Mouse (Mus musculus): ENCODE measurements around the gene Ubxn10.

Ubxn10 gene

DNA sequence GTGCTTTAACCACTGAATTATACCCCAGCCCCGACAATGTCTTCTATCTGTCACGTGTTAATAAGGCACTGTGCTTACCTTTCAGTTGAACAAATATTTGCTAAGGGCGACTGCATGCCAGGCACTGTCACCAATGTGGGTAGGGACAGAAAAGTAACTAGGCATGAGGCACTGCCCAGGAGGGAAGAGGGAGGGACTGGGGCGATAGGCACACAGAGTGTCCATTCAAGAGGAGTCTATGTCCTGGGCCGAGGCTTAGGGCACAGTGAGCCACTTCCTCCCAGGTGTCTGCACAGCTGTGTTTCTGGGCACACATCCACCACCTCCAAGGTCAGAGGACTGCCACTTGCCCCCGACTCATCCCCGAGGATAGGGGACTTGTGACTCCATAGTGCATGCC, at the start of gene Ubxn10:
TSS of gene Ubxn10 (minus strand) at position 137 of the 400 bp plus-strand sequence.
- peak; percentile 49 for DNase-seq (ENCODE audit: low spot score)

DNA sequence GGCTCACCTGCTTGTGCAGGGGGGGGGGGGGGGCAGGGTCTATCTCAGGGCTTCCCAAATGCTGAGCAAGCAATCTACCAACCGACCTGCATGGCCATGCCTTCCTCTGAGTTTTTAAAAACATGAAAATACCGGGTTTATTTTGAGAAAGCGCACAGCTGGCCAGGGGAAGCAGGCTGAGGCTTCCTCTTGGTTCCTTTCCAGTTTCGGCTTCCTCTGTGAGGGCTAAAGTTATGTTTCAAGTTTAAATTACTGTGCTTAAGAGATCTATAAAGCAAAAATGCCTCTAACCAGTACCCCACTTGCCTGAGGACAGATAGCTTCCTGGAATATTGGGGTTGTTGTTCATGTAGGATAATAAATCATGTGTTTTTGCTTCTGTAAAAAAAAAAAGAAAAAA, 49.2 kb upstream of the Ubxn10 start:
- no peak for DNase-seq (ENCODE audit: low spot score)

DNA sequence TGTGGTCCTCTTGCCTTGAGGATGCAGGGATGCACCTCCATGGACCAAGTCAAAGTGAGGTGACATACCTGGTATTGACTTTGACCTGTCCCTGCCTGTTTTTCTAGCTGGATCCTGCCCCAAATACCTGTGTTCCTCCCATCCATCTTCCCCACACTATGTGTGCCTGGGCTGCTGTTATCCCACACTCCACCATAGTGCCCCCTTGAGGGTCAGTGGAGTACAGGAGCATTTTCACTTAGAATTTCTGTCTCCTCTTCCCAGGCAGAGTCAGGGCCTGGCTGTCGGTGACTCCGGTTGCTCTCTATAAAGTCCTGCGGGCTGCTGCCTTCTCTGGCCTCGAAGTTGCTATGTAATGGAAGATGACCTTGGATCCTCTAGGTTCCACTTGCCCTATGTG, 48.8 kb upstream of the Ubxn10 start:
- no peak for DNase-seq (ENCODE audit: low spot score)

DNA sequence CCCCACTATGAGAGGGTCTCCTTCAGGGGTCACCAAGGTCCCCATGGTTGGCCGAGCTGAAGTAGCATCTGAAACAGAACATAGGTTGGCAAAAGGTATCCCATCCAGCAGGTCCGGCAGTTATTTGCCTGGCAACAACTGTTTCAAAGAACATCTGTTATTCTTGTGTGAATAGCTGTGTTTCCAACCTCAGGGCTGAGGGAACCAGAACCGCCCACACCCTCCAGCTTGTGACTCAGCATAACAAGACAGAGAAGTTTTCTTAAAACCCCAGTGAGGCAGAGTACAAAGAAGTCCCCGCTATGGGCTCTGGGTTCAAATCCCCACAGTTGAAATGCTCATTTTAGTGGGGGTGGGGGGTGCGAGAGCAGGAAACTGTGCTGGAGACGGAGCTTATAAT, 45.1 kb upstream of the Ubxn10 start:
- DNase-seq (ENCODE audit: low spot score): no peak

DNA sequence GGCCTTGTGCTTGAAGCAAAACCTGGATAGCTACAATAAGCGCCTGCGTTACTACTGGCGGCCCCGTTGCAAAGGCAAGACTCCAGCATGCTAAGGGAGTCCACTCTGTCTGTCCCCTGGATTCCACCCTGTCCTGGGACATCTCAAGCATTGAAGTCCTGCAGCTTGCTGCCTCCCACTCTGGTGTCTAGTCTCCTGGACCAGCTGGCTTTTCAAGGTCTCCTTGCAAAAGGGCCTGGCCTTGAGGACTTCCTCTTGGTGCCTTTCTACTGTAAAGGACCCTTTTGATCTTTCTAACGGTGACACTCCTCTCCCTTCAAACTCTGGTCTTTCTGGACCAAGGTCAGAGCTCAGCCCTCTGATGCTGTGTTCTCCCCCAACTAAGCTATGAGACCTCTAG, 43.3 kb upstream of the Ubxn10 start:
- DNase-seq (ENCODE audit: low spot score): no peak

DNA sequence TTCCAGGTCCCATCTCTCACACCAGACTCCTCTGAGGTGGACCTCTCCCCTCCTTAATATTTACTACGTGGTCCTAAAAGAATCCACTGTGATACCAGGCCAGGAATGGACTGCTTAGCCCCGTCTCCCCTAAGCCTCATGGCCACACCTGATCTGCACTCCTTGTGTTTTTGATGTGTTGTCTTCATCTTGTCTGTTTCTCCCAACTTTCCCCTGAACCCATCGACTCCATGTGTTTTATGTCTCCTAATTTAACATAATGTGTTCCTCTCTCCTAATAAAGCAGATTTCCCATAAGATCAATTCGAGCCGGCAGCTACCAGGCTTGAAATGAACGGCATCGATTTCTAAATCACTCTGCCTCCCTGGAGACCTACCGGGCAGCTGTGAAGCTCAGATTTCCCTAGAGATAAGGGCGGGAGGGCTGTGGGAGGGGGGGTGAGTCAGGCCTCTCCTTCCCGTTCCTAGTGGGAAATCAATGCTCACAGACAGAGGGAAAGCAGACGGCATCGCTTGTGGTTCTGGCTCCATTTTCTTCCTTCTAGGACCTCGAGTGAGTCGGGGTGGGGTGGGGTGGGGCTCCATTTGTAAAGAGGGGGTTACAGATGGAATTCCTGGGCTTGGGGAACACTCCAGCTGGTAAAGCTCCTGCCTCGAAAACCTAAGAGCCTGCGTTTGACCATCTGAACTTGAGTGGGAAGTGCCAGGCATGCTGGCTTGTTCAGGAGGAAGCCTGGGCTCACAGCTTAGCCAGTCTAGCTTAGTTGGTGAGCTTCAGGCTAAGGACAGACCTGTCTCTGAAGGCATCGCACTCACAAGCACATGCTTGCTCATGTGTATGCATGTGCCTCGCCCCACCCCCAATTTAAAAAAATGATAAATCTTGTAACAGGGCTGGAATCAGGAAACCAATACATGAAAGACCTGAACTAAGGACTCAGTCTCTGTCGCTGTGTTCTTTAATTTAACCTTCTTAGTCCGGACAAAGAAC, 40.7 kb upstream of the Ubxn10 start:
- no peak for DNase-seq (ENCODE audit: low spot score)

DNA sequence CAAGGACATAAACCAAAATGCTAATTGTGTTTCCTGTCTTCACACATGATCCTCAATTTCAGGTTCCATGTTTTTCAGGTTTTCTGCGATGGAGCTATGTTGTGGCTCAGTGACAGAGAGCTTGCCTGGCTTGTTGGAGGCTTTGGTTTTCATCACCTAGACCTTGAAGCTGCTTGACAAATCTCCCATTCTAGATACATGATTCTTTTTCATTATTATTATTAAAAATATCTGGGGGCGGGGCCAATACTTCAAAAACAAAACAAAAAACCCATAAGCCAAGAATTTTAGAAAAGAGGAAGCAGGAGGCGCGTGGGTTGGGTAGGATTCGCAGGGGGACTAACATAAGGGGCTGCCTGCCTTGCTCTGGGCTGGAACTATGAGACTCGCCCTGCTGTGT, 38.5 kb upstream of the Ubxn10 start, which contains the start of gene Pla2g2d:
TSS of gene Pla2g2d (plus strand) at position 301 of the 400 bp plus-strand sequence.
- no peak for DNase-seq (ENCODE audit: low spot score)

DNA sequence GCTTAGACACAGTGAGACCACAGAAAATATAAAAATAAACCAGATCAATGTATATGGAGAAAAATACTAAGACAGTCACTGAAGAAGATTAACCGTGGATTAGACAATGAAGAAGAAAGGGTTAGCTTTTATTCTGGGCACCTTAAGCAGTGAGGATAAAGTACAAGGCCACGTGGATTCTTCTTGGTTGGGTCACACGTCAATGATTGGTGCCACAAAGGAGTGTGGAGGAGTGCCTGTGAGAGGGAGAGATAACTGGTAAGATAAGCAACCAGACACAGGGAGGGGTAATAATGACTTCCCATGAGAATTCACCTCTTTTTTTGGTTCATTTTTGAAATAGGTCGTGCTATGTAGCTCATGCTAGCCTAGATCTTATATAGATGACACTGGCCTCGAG, 35.4 kb upstream of the Ubxn10 start:
- no peak for DNase-seq (ENCODE audit: low spot score)

DNA sequence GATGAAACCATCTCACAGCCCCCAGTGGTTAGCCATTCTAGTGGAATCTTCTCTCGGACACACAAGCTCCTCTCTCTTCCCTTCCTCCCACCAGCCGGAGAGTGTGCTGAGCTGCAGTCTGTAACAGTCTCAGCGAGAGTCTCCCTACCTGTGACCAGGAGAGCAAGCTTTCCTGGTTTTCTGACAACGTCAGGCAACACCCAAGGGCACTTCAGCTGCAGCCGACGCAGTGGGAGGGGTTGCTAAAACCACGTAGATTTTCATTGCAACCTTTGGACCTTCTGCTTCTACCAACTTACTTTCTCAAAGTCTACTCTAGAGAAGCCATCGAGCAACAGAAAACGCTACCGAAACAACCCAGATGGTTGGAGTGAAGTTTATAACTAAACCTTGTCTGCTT, 35.0 kb upstream of the Ubxn10 start:
- DNase-seq (ENCODE audit: low spot score): no peak

DNA sequence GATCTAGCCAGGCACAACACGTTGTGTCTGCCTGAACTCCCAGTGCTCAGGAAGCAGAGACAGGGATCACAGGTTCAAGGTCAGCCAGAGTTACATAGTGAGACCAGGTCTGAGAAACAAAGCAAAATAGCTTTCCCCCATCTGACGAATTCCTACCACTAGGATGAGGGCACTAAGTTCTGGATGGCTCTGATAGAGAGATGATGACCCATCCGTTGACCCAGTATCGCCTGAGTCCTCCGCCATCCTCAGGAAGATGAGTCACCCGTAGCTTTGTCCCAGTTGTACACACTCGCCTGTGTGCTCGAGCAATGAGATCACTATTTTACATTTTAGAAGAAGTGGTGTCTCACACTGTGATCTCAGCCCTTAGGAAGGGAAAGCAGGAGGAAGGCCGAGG, 25.3 kb upstream of the Ubxn10 start:
- DNase-seq (ENCODE audit: low spot score): no peak

DNA sequence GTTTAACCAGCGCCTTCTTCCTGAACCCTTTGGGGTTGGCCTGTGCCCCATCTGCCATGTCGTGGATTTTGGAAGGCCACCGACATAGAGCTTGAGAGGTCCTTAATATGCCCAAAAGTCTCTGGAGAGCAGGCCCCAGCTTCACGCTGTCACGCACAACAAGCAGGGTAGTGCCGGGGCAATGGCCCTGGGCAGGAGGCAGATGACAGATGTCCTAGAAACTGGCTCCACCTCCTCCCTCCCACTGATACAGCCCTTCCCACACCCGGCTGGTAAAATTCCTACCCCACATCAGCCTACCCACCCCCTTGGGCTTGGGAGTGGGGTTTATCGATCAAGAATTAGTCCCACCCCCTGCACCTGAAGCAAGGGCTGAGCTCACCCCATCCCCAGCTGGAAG, 20.4 kb upstream of the Ubxn10 start, which contains the start of gene Pla2g2f:
TSS of gene Pla2g2f (minus strand) at position 211 of the 400 bp plus-strand sequence.
- no peak for DNase-seq (ENCODE audit: low spot score)

DNA sequence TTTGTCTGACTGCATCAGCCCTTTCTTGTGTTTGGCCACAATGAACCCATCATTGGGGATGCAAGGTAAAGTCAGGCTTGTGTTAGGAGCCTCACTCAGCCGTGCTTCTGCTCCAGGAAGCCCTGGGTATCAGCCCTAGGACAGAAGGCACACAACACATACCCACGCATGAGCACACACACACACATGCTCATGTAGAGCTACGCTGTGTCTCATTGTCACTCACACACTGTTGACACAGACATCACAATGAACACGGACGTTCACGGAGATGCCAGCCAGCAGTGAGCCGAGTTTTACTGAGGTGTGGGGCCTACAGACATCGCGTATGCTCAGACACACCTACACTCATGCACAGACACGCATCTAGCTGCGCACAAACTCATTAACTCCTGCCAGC, 19.0 kb upstream of the Ubxn10 start:
- DNase-seq (ENCODE audit: low spot score): no peak

DNA sequence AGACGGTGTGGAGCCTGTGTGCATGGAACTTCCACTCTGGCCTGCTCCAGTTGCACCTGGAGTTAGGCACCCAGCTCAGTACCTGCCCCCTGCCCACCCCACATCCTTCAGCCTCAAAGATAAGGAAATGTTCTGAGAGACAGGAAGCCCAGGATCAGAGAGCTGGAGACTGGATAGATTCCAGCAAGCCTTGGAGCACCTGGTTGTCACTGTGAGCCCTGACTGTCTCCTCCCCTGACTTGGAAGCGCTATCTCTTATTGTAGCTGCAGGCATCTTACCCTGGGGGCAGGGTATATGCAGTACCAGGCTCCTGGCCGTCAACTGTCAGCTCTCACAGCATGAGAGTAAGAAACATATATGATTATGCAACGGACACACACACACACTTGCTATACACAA, 18.5 kb upstream of the Ubxn10 start:
- DNase-seq (ENCODE audit: low spot score): no peak

DNA sequence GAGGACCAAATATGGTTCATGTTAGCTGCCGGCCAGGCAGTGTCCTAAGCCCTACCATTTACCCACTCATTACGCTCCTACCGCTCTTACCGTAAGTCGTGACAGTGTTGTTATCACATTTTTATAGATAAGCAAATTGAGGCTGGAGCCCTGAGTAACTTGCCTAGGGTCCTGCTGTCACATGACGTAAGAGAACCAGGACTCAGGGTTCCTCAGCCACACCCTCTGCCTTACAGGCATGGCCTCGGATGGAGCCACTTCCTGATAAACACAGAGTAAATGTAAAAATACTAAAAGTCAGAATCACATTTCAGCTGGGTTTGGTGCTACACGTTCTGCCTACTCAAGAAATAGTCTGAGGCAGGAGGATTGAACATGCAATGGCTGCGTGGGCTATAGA, 17.5 kb upstream of the Ubxn10 start:
- no peak for DNase-seq (ENCODE audit: low spot score)

DNA sequence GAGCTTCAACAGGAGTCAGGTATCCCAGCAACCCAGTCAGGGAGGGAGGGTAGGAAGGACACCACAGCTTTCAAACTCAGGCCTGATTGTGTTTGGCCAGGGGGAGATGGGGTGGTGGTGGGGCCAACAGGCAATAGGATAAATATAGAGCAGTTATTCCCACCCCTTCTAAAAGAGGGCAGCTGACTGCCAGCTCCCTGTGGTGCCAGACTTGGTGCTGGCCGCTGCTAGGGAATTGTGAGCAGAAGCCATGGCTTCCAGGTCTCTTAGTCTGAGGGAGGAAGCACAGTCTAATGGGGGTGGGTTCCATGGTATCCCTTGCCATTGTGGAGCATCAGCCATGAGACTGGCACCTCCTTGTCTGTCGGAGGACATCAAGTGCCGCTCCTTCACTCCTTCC, 16.6 kb upstream of the Ubxn10 start:
- no peak for DNase-seq (ENCODE audit: low spot score)

DNA sequence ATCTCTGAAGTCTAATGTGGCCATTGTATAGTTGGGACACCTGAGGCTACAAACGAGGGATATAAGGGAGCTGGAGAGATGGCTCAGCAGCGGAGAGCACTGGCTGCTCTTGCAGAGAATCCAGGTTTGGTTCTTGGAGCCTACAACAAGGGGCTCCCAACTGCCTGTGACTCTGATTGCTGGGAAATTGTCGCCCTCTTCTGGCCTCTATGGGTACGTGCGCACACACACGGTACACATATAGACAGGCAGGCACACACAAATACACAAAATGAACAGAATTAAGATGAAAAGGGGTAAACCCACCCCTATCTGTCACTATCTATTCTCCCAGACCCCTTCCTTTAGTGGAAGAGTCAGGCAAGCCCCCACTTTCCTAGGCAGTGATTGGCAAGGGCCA, 15.6 kb upstream of the Ubxn10 start:
- DNase-seq (ENCODE audit: low spot score): no peak

DNA sequence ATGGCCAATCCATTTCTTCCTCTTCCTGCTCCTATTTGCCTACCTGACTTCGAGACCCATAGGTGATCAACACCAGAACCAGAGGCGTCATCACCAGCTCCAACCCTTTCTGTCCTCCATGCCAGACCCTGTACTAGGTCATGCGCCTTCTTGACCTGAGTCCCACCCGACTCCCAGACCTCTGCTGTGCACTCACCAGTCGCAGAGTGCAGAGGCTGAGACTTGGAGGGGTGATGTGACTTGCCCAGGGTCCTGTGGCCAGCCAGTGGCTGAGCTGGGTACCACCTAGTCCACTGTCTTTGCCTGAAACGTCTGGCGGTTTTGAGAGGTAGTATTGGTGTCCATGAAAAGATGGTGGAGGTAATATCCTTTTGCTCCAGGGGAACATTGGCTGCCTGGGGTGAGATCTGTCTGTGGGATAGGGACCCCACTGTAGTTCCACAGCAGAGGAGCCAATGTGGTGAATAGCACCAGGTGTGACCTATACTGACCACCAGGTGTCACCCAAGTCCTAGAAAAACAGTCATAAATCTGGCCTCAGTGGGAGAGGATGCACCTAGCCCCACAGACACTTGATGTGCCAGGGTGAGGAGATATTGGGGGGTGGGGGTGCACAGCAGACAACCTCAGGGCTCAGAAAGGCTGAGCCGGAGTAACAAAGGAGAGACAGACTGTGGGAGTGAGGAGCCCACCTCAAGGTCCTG, 11.6 kb upstream of the Ubxn10 start:
- DNase-seq (ENCODE audit: low spot score): no peak

DNA sequence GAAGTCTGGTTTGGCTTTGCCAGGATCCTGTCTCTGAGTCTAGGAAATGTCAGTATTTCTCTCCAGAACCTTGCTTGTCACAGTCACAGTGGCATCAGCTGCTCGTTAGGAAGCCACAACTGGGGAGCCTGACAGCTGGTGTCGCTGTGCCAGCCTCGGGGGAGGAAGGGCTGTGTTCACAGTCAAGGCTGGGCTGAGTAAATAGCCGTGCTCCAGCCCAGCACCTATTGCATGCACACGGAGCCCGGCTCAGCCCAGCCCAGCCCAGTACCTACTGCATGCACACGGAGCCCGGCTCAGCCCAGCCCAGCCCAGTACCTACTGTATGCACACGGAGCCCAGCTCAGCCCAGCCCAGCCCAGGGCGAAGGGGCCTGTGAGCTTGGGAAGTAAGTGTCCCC, 10.9 kb upstream of the Ubxn10 start:
- no peak for DNase-seq (ENCODE audit: low spot score)

DNA sequence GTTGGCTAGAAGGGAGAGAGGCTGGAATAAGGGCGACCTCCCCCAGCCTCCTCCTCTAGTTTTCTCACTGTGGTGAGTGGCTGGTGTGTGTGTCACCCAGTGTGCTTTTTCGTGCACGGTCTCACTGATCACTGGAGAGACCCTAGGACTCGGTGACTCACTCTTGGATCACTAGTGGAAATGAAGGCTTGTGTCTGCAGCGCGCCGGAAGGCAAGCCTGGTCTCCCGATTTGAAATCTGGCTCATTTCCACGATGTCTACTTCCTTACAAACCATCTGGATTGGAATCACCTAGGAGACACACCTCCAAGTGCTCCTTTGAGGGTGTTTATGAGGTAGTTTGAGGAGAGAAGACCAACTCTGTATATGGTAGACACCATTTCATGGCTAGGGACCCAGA, 9.9 kb upstream of the Ubxn10 start:
- DNase-seq (ENCODE audit: low spot score): no peak

DNA sequence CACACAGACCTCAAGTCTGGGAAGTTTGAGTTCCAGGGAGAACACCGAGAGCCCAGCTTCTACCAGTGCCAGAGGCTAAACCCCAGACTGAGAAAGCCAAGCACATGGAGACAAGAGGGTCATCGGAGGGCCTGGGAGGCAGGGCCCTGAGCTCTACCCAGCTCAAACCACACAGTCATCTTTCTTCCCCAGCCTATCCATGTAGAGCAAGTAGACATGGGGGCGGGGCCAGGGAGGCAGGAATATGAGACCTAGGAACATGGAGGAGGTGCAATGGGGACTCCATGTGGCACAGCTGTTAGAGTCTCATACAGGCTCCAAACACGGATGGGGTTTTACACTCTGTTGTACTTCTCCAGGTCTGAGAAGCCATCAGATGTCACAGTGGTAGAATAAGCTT, 8.9 kb upstream of the Ubxn10 start:
- no peak for DNase-seq (ENCODE audit: low spot score)

DNA sequence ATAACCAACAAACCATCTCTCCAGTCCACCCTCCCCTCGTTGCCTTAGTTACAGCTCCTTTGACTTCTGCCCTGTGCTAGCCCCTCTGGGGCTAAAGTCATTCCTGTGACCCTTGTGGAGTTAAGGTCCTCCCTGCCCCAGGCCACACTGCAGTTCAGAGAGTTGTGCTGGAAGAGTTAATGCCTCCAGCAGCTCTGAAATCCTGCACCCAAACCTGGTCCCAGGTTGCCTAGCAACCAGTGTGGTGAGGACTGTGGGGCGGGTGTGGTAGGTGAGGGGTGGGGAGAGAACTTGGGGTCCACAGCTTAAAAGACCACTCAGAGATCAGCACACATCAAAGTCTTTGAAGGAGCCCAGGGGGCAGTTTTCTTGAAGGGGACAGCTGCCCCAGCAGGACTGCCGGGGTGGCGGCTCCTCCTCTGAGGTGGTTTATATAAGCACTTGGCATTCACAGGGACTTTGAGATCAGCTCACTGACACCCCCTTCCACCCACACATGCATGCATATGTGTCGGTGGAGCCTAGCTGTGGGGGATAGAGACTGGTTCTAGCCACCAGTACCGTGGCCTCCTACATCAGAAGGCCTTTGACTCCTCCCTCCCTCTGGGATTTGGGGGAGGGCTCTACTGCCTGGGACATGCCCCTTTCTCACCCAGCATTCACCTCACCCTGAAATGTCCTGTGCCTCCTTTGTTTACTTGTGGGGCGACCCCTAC, 2.3 kb upstream of the Ubxn10 start:
- no peak for DNase-seq (ENCODE audit: low spot score)

DNA sequence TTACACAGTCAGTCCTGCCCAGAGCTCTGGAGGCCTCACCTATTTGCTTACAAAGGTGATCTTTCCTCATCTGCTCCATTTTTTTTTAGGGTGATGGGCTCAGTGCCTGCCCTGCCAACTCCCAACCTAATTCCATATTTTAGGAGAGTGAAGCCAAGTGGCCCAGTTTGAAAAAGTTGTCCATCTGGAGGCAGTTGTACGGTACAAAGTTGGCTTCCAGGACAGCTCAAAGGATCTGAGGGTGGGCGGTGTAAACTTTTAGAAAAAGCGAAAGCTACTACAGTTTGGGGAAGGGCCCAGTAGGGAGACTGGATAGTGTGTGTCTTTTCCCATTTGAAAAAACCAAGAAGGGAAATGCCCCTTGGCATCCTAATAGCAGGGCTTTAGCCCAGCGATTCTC, 2.1 kb downstream of the Ubxn10 start:
- DNase-seq (ENCODE audit: low spot score): no peak

DNA sequence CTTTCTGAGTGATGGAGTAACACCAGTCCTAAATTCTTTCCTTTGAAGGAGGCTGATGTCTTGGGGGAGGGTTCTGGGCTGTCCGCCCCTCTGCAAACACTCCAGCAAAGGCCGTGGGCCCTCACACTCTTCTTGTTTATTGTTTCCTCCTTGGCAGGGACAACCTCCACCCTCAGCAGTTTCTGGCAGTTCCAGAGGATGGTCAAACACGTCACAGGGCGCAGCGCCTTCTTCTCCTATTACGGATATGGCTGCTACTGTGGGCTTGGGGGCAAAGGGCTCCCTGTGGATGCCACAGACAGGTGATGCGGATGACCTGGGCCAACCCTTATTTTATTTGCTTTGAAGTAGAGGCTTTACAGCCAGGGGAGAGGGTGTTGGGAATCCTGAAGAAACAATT, 2.9 kb downstream of the Ubxn10 start:
- DNase-seq (ENCODE audit: low spot score): no peak

All from testis, postnatal 10 days (tissue).